Mouse (Mus musculus) heart, postnatal 0 days (tissue): ENCODE results near the gene Rps26.

ENCODE experiments used
- CTCF ChIP-seq: IDR thresholded peaks from 2 replicates; pipeline ENCODE4 v1.5.1; 2016; ENCODE audit warnings: antibody characterized with exemption, control low read depth, low read depth
- EP300 ChIP-seq: IDR thresholded peaks from 2 replicates; pipeline ENCODE4 v1.6.1; 2016; ENCODE audit warnings: antibody characterized with exemption, low read depth

GRCm38 (mm10) chr10:128598476-128598875 lies 28.1 kb downstream of the Rps26 start:
- TF ChIP-seq CTCF (no peak), EP300 (no peak)
